Mouse (Mus musculus) thymus, adult 2 months (tissue): Measurements from ENCODE around the gene Hist1h2ab.

ENCODE experiments used
- CTCF ChIP-seq: fragments of 200-500 bp; IDR thresholded peaks from 2 replicates; pipeline ENCODE4 v1.5.1; 2012; ENCODE audit warnings: mild to moderate bottlenecking, control low read depth, low read length, moderate library complexity, borderline replicate concordance; ENCODE audit not compliant: control insufficient read depth, poor library complexity, insufficient read depth; ENCODE audit errors: extremely low read depth
- POLR2A ChIP-seq: fragments of 200-500 bp; IDR thresholded peaks from 2 replicates; pipeline ENCODE4 v1.6.1; 2012; ENCODE audit warnings: mild to moderate bottlenecking, low read length, control low read depth, moderate library complexity; ENCODE audit not compliant: control insufficient read depth, poor library complexity, insufficient read depth; ENCODE audit errors: extremely low read depth

- TF ChIP-seq POLR2A (no peak), CTCF (no peak)
Observed at GRCm38 (mm10) chr13:23749563-23750121, 1.3 kb upstream of the Hist1h2ab start.
